In genomic region chr1:133208086-133208815, GRCm38 (mm10) we compare ENCODE assay signal across 27 mouse cellular contexts. TPM values are rescaled to one million over a fixed set of nuclear protein-coding genes. Genes with fewer than 3 reads are reported as not detected.
DNase-seq lines count a peak whose midpoint lies in the region; ATAC-seq lines count a peak whose summit lies in the region.
"Had no signal": no experiment of that assay in that cellular context is flagged by ENCODE, and none has a peak within 500 bp of the region (broad histone marks: within the 10 kb centered on the region; RNA-seq: fewer than 3 reads in every experiment).

No protein-coding gene starts in this region.

- H3K9me3 ChIP-seq in forebrain, embryonic 10.5 days: no peaks in the 10 kb centered on the region
- no peaks in the 10 kb centered on the region for H3K9me3 ChIP-seq in forebrain, embryonic 16.5 days (ENCODE audit: control insufficient read depth, low read length)
- H3K9me3 ChIP-seq in hindbrain, embryonic 12.5 days (replicated peaks): no peaks in the 10 kb centered on the region
- no peaks in the 10 kb centered on the region for H3K9me3 ChIP-seq in hindbrain, embryonic 14.5 days (ENCODE audit: control insufficient read depth, low read length)
- no peaks in the 10 kb centered on the region for H3K9me3 ChIP-seq in neural tube, embryonic 13.5 days
- H3K9me3 ChIP-seq: intestine, embryonic 15.5 days had no signal

- no peak overlapping the region for H3K4me2 ChIP-seq in forebrain, embryonic 16.5 days (ENCODE audit: low read length)
- H3K4me2 ChIP-seq in hindbrain, embryonic 12.5 days (replicated peaks): no peak overlapping the region
- no peak overlapping the region for H3K4me2 ChIP-seq in hindbrain, embryonic 14.5 days (replicated peaks)
- H3K4me2 ChIP-seq in neural tube, embryonic 13.5 days: no peak overlapping the region
- H3K4me2 ChIP-seq: intestine, embryonic 15.5 days had no signal

- peaks cover 43% of the 10 kb centered on the region for H3K27me3 ChIP-seq in forebrain, embryonic 10.5 days (ENCODE audit: poor library complexity, severe bottlenecking)
- H3K27me3 ChIP-seq in forebrain, embryonic 16.5 days (replicated peaks; ENCODE audit: control insufficient read depth, insufficient read depth, low read length): no peaks in the 10 kb centered on the region
- no peaks in the 10 kb centered on the region for H3K27me3 ChIP-seq in hindbrain, embryonic 12.5 days
- no peaks in the 10 kb centered on the region for H3K27me3 ChIP-seq in hindbrain, embryonic 14.5 days (ENCODE audit: control insufficient read depth, insufficient read depth, low read length)
- no peaks in the 10 kb centered on the region for H3K27me3 ChIP-seq in neural tube, embryonic 13.5 days
- H3K27me3 ChIP-seq: intestine, embryonic 15.5 days had no signal

- no peak for ATAC-seq in forebrain, embryonic 16.5 days
- no peak for ATAC-seq in hindbrain, embryonic 12.5 days (ENCODE audit: low FRiP score)
- ATAC-seq in hindbrain, embryonic 14.5 days (ENCODE audit: low FRiP score): no peak
- ATAC-seq in neural tube, embryonic 13.5 days (ENCODE audit: low read depth): no peak
- ATAC-seq: hindbrain, postnatal 0 days; intestine, embryonic 15.5 days; midbrain, embryonic 16.5 days had no signal

- H3K4me3 ChIP-seq in forebrain, embryonic 10.5 days: no peak overlapping the region
- no peak overlapping the region for H3K4me3 ChIP-seq in forebrain, embryonic 16.5 days (replicated peaks; ENCODE audit: low read length)
- no peak overlapping the region for H3K4me3 ChIP-seq in hindbrain, embryonic 12.5 days
- H3K4me3 ChIP-seq in hindbrain, embryonic 14.5 days (replicated peaks; ENCODE audit: low read length): no peak overlapping the region
- no peak overlapping the region for H3K4me3 ChIP-seq in neural tube, embryonic 13.5 days
- H3K4me3 ChIP-seq: erythroblast, embryonic 14.5 days; intestine, embryonic 15.5 days; myocyte had no signal

- 0 out of 2 replicates have a peak overlapping the region, but pooled peaks have one; percentile 6 for H3K27ac ChIP-seq in forebrain, embryonic 10.5 days
- H3K27ac ChIP-seq in forebrain, embryonic 16.5 days (ENCODE audit: low read length): no peak overlapping the region
- peak overlapping the region; percentile 0; the same call in 1 of the 2 replicates for H3K27ac ChIP-seq in hindbrain, embryonic 12.5 days
- H3K27ac ChIP-seq in hindbrain, embryonic 14.5 days: no peak overlapping the region
- 0 out of 2 replicates have a peak overlapping the region, but pooled peaks have one; percentile 18 for H3K27ac ChIP-seq in neural tube, embryonic 13.5 days (replicated peaks)
- H3K27ac ChIP-seq: intestine, embryonic 15.5 days; liver, embryonic 14.5 days; macrophage had no signal

- H3K9ac ChIP-seq in forebrain, embryonic 16.5 days (replicated peaks; ENCODE audit: low read depth, low read length): no peak overlapping the region
- H3K9ac ChIP-seq in hindbrain, embryonic 12.5 days: no peak overlapping the region
- no peak overlapping the region for H3K9ac ChIP-seq in hindbrain, embryonic 14.5 days
- no peak overlapping the region for H3K9ac ChIP-seq in neural tube, embryonic 13.5 days
- H3K9ac ChIP-seq: intestine, embryonic 15.5 days; liver, embryonic 14.5 days had no signal

- DNase-seq in forebrain, embryonic 10.5 days (ENCODE audit: extremely low spot score, low spot score): no peak
- no peak for DNase-seq in hindbrain, embryonic 14.5 days (ENCODE audit: low spot score)
- DNase-seq in neural tube, embryonic 10.5 days (ENCODE audit: extremely low spot score, low spot score): no peak
- DNase-seq in left cerebral cortex, adult 11 months (ENCODE audit: low spot score): no peak
- DNase-seq: adrenal gland, postnatal 14 days; cerebellum, adult 2 months; cerebellum, postnatal 14 days; gastrocnemius, postnatal 14 days; heart, postnatal 14 days; kidney, adult 8-10 months; kidney, postnatal 10 days; layer of hippocampus, postnatal 36 days; liver; lung, adult 2 months; lung, postnatal 10 days; right cerebral cortex, postnatal 25 days; thymus, postnatal 14 days had no signal

- 75% methylated on average over 11 of the region's 11 CpGs for WGBS in forebrain, embryonic 10.5 days
- 31% methylated on average over 11 of the region's 11 CpGs for WGBS in forebrain, embryonic 16.5 days
- WGBS in hindbrain, embryonic 12.5 days: 63% methylated on average over 10 of the region's 11 CpGs
- 46% methylated on average over 11 of the region's 11 CpGs for WGBS in hindbrain, embryonic 14.5 days
- 38% methylated on average over 10 of the region's 11 CpGs for WGBS in neural tube, embryonic 13.5 days

- H3K36me3 ChIP-seq in forebrain, embryonic 10.5 days (replicated peaks): peaks cover 5% of the 10 kb centered on the region; the same call in 1 of the 2 replicates
- no peaks in the 10 kb centered on the region for H3K36me3 ChIP-seq in forebrain, embryonic 16.5 days (ENCODE audit: control insufficient read depth, insufficient read depth)
- no peaks in the 10 kb centered on the region for H3K36me3 ChIP-seq in hindbrain, embryonic 12.5 days
- no peaks in the 10 kb centered on the region for H3K36me3 ChIP-seq in hindbrain, embryonic 14.5 days (replicated peaks; ENCODE audit: control insufficient read depth, insufficient read depth)
- H3K36me3 ChIP-seq in neural tube, embryonic 13.5 days: no peaks in the 10 kb centered on the region
- H3K36me3 ChIP-seq: intestine, embryonic 15.5 days had no signal

- H3K4me1 ChIP-seq in forebrain, embryonic 10.5 days: peaks cover 68% of the 10 kb centered on the region
- peaks cover 27% of the 10 kb centered on the region for H3K4me1 ChIP-seq in forebrain, embryonic 16.5 days (replicated peaks; ENCODE audit: control insufficient read depth, insufficient read depth, low read length)
- H3K4me1 ChIP-seq in hindbrain, embryonic 12.5 days: peaks cover 53% of the 10 kb centered on the region
- peaks cover 37% of the 10 kb centered on the region for H3K4me1 ChIP-seq in hindbrain, embryonic 14.5 days (replicated peaks; ENCODE audit: control insufficient read depth, insufficient read depth, low read length)
- H3K4me1 ChIP-seq in neural tube, embryonic 13.5 days (replicated peaks): peaks cover 60% of the 10 kb centered on the region

RNA-seq across cellular contexts. Expression of gene Plekha6, which starts 44.2 kb away (rescaled TPM):
- polyA plus RNA-seq in forebrain, embryonic 10.5 days (2016; fragmentation: Nextera tagmentation; extraction: Ambion mirVana): 9.0 and 9.9 TPM in 2 replicates
- polyA plus RNA-seq in forebrain, embryonic 16.5 days (2015; fragmentation: Nextera tagmentation; extraction: Ambion mirVana): 10.7 and 11.7 TPM in 2 replicates
- polyA plus RNA-seq in hindbrain, embryonic 12.5 days (2016; fragmentation: Nextera tagmentation; extraction: Ambion mirVana): 25.8 and 29.1 TPM in 2 replicates
- 21.4 and 22.2 TPM in 2 replicates for polyA plus RNA-seq in hindbrain, embryonic 14.5 days (2014; fragmentation: Nextera tagmentation; extraction: Ambion mirVana)
- polyA plus RNA-seq in neural tube, embryonic 13.5 days (2015; fragmentation: Nextera tagmentation; extraction: Ambion mirVana): 25.8 and 27.4 TPM in 2 replicates
- polyA plus RNA-seq: macrophage had no signal

Comparison
In these comparisons a context has a peak if more than half of its experiments do, and no peak if none do; other contexts are left out.
1. H3K27ac ChIP-seq: peak in forebrain, embryonic 10.5 days (single experiment), hindbrain, embryonic 12.5 days (single experiment) and neural tube, embryonic 13.5 days (single experiment); none in forebrain, embryonic 16.5 days (single experiment) and hindbrain, embryonic 14.5 days (single experiment).